Mouse (Mus musculus) embryonic facial prominence, embryonic 15.5 days (tissue): ENCODE results near the gene Apcs. TPM values are rescaled to one million over a fixed set of nuclear protein-coding genes. Genes with fewer than 3 reads are reported as not detected.

Experiments used
- ATAC-seq: fragments of 200-750 bp; cut with Nextera tagmentation; 2 replicates; pipeline ENCODE4 v1.8.0; 2017; ENCODE audit warnings: low read depth, moderate TSS enrichment; ENCODE audit not compliant: insufficient number of reproducible peaks, low FRiP score, low TSS enrichment
- H3K27ac ChIP-seq: fragments of 300-500 bp; sonication (generic); replicated peaks from 2 replicates; pipeline ENCODE4 v1.5.1; 2015; ENCODE audit warnings: mild to moderate bottlenecking, inconsistent platforms
- H3K27me3 ChIP-seq: fragments of 300-500 bp; sonication (generic); 2 replicates; pipeline ENCODE4 v1.6.1; 2015; ENCODE audit warnings: inconsistent platforms
- H3K36me3 ChIP-seq: fragments of 300-500 bp; sonication (generic); 2 replicates; pipeline ENCODE4 v1.6.1; 2015; ENCODE audit warnings: mild to moderate bottlenecking, inconsistent platforms
- H3K4me1 ChIP-seq: fragments of 300-500 bp; sonication (generic); 2 replicates; pipeline ENCODE4 v1.6.1; 2015; ENCODE audit warnings: inconsistent platforms
- H3K4me2 ChIP-seq: fragments of 300-500 bp; sonication (generic); replicated peaks from 2 replicates; pipeline ENCODE4 v1.6.1; 2015; ENCODE audit warnings: mild to moderate bottlenecking, inconsistent platforms
- H3K4me3 ChIP-seq: fragments of 300-500 bp; sonication (generic); replicated peaks from 2 replicates; pipeline ENCODE4 v1.5.1; 2015; ENCODE audit warnings: mild to moderate bottlenecking, inconsistent platforms
- H3K9ac ChIP-seq: fragments of 300-500 bp; sonication (generic); 2 replicates; pipeline ENCODE4 v1.6.1; 2015; ENCODE audit warnings: inconsistent platforms
- H3K9me3 ChIP-seq: fragments of 300-500 bp; sonication (generic); replicated peaks from 2 replicates; pipeline ENCODE4 v1.6.1; 2016; ENCODE audit warnings: inconsistent platforms
- WGBS: fragments of 180-500 bp; shearing (Covaris S2); methylation state at CpG from one replicate; pipeline ENCODE4 v1.1.7; 2015; 5-methylcytosine and 5-hydroxymethylcytosine counted together
- polyA plus RNA-seq: library from polyadenylated mRNA; unstranded; fragments of >200 nt; fragmentation: Nextera tagmentation; extraction: Ambion mirVana; gene quantifications from 2 replicates; pipeline ENCODE4 v1.2.1, GENCODE M21; 2015

Gene Apcs
- not detected in 2 replicates for polyA plus RNA-seq

GRCm38 (mm10) chr1:172894777-172895357 is at the start of gene Apcs:
Apcs (minus strand) TSS chr1:172895041.
- no peaks in the 10 kb centered on the region for H3K36me3 ChIP-seq
- H3K9me3 ChIP-seq, result no peaks in the 10 kb centered on the region
- no peaks in the 10 kb centered on the region for H3K27me3 ChIP-seq
- ATAC-seq, result no peak
- no peak within 1 kb of the TSS for H3K27ac ChIP-seq
- 54% methylated on average over 2 of the region's 2 CpGs for WGBS
- H3K9ac ChIP-seq, result no peak within 1 kb of the TSS
- H3K4me3 ChIP-seq, result no peak within 1 kb of the TSS
- H3K4me1 ChIP-seq, result no peaks in the 10 kb centered on the region
- no peak within 1 kb of the TSS for H3K4me2 ChIP-seq

GRCm38 (mm10) chr1:172932197-172932596 is 37.4 kb upstream of the Apcs start:
- Histone ChIP-seq H3K4me2 (no peak overlapping the region), H3K4me1 (no peaks in the 10 kb centered on the region), H3K27me3 (no peaks in the 10 kb centered on the region), H3K9me3 (no peaks in the 10 kb centered on the region), H3K36me3 (no peaks in the 10 kb centered on the region), H3K9ac (no peak overlapping the region), H3K4me3 (no peak overlapping the region), H3K27ac (no peak overlapping the region)
- no peak for ATAC-seq
- 91% methylated on average over 2 of the region's 2 CpGs for WGBS

GRCm38 (mm10) chr1:172918450-172918849 is 23.6 kb upstream of the Apcs start:
- H3K4me3 ChIP-seq, result no peak overlapping the region
- WGBS, result 79% methylated on average over 2 of the region's 2 CpGs
- no peak for ATAC-seq

GRCm38 (mm10) chr1:172917115-172917514 is 22.3 kb upstream of the Apcs start:
- no peak overlapping the region for H3K4me2 ChIP-seq
- no peak overlapping the region for H3K27ac ChIP-seq
- H3K27me3 ChIP-seq, result no peaks in the 10 kb centered on the region
- no peaks in the 10 kb centered on the region for H3K9me3 ChIP-seq
- H3K4me3 ChIP-seq, result no peak overlapping the region
- no peak for ATAC-seq
- no peaks in the 10 kb centered on the region for H3K4me1 ChIP-seq
- WGBS, result 77% methylated on average over 1 of the region's 1 CpGs
- H3K36me3 ChIP-seq, result no peaks in the 10 kb centered on the region
- no peak overlapping the region for H3K9ac ChIP-seq

More at GRCm38 (mm10) chr1:172918450-172918849, 23.6 kb upstream of the Apcs start:
- no peaks in the 10 kb centered on the region for H3K27me3 ChIP-seq
- H3K9me3 ChIP-seq, result no peaks in the 10 kb centered on the region
- no peak overlapping the region for H3K4me2 ChIP-seq
- no peaks in the 10 kb centered on the region for H3K4me1 ChIP-seq
- no peaks in the 10 kb centered on the region for H3K36me3 ChIP-seq
- H3K9ac ChIP-seq, result no peak overlapping the region
- H3K27ac ChIP-seq, result no peak overlapping the region

- Histone ChIP-seq H3K4me1 (no peaks in the 10 kb centered on the region), H3K4me3 (no peak overlapping the region), H3K27me3 (no peaks in the 10 kb centered on the region), H3K9me3 (no peaks in the 10 kb centered on the region), H3K27ac (no peak overlapping the region), H3K9ac (no peak overlapping the region), H3K4me2 (no peak overlapping the region), H3K36me3 (no peaks in the 10 kb centered on the region)
- no peak for ATAC-seq
These were observed 8.5 kb upstream of the Apcs start for GRCm38 (mm10) chr1:172903313-172903712.

- Histone ChIP-seq H3K4me1 (no peaks in the 10 kb centered on the region), H3K4me2 (no peak overlapping the region), H3K36me3 (no peaks in the 10 kb centered on the region), H3K4me3 (no peak overlapping the region), H3K27ac (no peak overlapping the region), H3K27me3 (no peaks in the 10 kb centered on the region), H3K9me3 (no peaks in the 10 kb centered on the region), H3K9ac (no peak overlapping the region)
- ATAC-seq, result no peak
- 77% methylated on average over 2 of the region's 2 CpGs for WGBS
These were observed 594 bp upstream of the Apcs start for GRCm38 (mm10) chr1:172895435-172895834.

- Histone ChIP-seq H3K4me3 (no peak overlapping the region), H3K36me3 (no peaks in the 10 kb centered on the region), H3K9ac (no peak overlapping the region), H3K27ac (no peak overlapping the region), H3K27me3 (no peaks in the 10 kb centered on the region), H3K4me1 (no peaks in the 10 kb centered on the region), H3K4me2 (no peak overlapping the region), H3K9me3 (no peaks in the 10 kb centered on the region)
- no peak for ATAC-seq
- WGBS, result 75% methylated on average over 1 of the region's 1 CpGs
These were observed 18.2 kb downstream of the Apcs start for GRCm38 (mm10) chr1:172876675-172877074.

- H3K27ac ChIP-seq, result no peak overlapping the region
- no peak overlapping the region for H3K9ac ChIP-seq
- no peak overlapping the region for H3K4me3 ChIP-seq
- no peaks in the 10 kb centered on the region for H3K9me3 ChIP-seq
- no peak overlapping the region for H3K4me2 ChIP-seq
- 64% methylated on average over 4 of the region's 4 CpGs for WGBS
- ATAC-seq, result no peak
- H3K27me3 ChIP-seq, result no peaks in the 10 kb centered on the region
- no peaks in the 10 kb centered on the region for H3K4me1 ChIP-seq
- no peaks in the 10 kb centered on the region for H3K36me3 ChIP-seq
These were observed 19.6 kb downstream of the Apcs start for GRCm38 (mm10) chr1:172875265-172875664.

- Histone ChIP-seq H3K36me3 (no peaks in the 10 kb centered on the region), H3K9me3 (no peaks in the 10 kb centered on the region), H3K4me1 (no peaks in the 10 kb centered on the region), H3K4me2 (no peak overlapping the region), H3K27ac (no peak overlapping the region), H3K4me3 (no peak overlapping the region), H3K9ac (no peak overlapping the region), H3K27me3 (no peaks in the 10 kb centered on the region)
- ATAC-seq, result no peak
- WGBS, result 85% methylated on average over 2 of the region's 2 CpGs
These were observed 46.7 kb downstream of the Apcs start for GRCm38 (mm10) chr1:172848171-172848570.

GRCm38 (mm10) chr1:172847044-172847761 is 47.6 kb downstream of the Apcs start:
- Histone ChIP-seq H3K27me3 (no peaks in the 10 kb centered on the region), H3K4me1 (no peaks in the 10 kb centered on the region), H3K27ac (no peak overlapping the region), H3K4me3 (no peak overlapping the region), H3K9me3 (no peaks in the 10 kb centered on the region), H3K36me3 (no peaks in the 10 kb centered on the region), H3K4me2 (no peak overlapping the region), H3K9ac (no peak overlapping the region)
- ATAC-seq, result no peak
- 69% methylated on average over 2 of the region's 2 CpGs for WGBS
